Mouse (Mus musculus) cerebellum, adult 2 months (tissue): ENCODE measurements around the gene Cracr2a.

ENCODE experiments used
- CTCF ChIP-seq: fragments of 200-500 bp; IDR thresholded peaks from 2 replicates; pipeline ENCODE4 v1.5.1; 2011; ENCODE audit warnings: low read depth, mild to moderate bottlenecking, control low read depth, low read length, moderate library complexity, borderline replicate concordance; ENCODE audit not compliant: insufficient read depth
- POLR2A ChIP-seq: fragments of 200-500 bp; IDR thresholded peaks from 2 replicates; pipeline ENCODE4 v1.6.1; 2011; ENCODE audit warnings: low read length, control low read depth, borderline replicate concordance; ENCODE audit not compliant: insufficient read depth

DNA sequence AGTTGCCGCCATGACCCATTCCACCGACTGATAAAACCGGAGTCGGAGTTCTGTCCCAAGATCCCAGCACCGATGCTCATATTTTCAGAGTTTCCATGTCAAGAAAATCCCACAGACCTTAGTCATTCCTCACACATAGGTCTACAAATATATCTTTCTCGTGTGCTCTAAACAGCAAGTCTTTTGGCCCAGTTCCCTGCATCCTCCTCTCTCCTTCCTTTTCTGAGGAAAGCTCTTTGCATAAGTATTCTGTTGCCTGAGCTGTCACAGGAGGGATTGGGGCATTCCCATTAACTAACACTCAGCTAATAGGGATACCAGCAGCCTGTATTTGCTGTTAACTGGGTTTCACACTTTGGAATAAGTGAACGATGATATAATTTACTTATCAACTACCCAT is 102.1 kb downstream of the Cracr2a start:
- TF ChIP-seq CTCF (no peak), POLR2A (no peak)
